Mouse (Mus musculus): ENCODE measurements around the gene Msl1.

The Msl1 gene

DNA sequence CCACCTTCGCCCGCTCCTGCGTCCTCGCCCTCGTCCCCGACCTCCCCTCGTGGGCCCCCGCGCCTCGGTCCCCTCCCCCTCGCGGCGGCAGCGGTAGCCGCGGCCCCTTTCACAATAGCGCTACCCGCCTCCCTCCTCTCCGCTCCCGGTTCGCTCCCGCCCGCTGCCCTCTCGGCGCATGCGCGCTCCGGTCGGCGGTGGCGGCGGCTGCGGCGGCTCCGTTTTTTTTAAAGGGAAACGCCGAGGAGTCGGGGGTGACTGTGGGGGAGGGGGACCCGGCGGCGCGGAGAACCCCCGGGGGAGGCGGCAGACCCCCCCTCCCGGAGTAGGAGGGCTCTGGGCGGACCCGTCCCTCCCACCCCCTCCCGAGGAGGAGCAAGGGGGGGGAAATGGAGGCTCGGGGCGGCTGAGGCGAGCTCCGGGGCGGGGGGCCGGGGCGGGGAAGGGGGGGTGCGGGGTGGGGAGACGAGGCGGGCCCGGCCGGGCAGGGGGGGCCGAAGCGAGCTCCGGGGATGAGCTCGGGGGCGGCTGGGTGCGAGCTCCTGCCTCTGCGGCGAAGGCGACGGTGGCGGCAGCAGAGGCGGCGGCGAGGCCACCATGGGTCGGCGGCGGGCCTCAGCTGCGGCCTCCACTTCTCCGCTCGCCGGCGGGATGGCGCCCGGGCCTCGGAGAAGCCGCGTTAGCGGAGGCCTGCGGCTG is at the start of gene Msl1:
Msl1 (plus strand) TSS at position 502 of the 699 bp plus-strand sequence.
- DNase-seq (ENCODE audit: low read depth in 2 of 2, low spot score in 2 of 2), result peak; percentile 61 to 73

DNA sequence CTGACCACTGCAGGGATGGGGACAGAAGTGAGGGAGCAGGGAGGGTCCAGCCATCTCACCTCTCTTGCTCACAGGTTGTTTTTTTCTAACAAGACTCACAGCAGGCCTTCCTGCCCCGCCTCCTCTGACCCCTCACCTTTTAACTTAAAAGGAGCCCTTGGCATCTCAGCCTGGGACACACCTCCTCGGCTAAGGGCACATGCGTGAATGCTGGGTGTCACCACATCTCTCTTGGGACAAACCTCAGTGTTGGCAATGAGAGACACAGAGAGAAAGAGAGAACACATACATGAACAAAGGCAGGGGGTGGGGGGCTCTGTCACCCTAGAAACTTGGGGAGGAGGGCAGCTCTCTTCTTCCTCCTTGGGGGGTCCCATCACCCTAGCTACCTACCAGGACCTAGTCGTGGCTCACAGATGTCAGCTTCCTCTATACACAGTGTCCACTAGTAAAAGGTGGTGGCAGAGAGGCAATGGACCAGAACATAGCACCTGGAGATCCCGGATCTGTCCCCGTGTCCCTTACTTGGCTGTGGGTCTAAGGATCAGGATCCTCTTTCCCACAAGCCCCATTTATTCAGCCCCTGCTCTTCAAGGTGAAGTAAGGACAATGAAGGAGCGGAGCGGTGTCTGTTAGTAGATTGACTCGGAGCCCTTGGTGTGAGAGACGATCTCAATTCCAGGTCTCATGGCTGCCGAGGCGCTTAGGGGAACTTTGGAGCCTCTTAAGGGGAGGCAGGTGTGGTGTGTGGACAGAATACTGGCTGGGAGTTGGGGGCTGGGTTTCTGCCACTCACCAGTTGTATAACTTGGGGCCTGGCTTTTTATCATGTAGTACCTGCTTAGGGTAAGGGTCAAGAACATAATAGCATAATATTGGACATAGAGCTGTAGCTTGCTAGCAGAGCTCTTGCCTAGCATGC is 49.1 kb upstream of the Msl1 start:
- DNase-seq (ENCODE audit: low read depth in 2 of 2, low spot score in 2 of 2), result no peak

DNA sequence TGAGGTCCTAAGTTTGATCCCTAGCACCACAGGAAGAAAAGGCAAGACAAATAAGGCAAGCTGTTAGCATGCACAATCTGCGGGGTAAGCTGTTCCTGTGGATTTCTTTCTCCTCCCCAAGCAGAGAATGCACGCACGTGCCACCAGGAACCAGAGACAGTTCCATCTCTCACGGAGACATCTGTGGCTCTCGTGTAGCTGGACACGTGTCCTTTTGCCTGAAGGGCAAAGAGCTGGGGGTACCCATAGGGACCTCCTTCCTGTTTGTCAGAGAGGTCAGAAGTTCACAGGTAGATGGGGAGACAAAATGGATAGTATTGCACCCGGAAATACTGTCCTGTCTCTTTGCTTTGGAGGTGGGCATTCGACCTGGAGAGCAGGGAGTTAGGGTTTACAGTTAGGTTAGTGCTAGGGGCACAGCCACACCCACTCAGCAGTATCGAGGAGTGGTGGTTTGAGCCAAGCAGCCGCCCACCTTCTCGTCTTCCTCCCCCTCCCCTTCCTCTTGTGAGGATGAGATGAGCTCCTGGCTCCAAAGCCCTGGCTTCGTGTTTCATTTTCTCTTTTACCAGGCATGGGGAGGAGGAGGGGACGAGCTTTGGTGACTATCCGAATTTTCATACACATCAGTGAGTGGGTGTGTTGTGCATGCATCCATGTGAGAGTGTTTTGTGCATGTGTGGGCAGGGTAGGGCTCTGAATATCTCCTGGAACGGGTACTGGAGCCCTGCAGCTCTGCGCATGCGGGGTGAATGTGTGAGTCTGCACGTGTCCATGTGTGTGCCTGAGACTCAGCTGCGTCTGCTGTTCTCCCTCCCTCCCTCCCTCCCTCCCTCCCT is 48.2 kb upstream of the Msl1 start:
- peak; percentile 41 to 63 for DNase-seq (ENCODE audit: low read depth in 2 of 2, low spot score in 2 of 2)

DNA sequence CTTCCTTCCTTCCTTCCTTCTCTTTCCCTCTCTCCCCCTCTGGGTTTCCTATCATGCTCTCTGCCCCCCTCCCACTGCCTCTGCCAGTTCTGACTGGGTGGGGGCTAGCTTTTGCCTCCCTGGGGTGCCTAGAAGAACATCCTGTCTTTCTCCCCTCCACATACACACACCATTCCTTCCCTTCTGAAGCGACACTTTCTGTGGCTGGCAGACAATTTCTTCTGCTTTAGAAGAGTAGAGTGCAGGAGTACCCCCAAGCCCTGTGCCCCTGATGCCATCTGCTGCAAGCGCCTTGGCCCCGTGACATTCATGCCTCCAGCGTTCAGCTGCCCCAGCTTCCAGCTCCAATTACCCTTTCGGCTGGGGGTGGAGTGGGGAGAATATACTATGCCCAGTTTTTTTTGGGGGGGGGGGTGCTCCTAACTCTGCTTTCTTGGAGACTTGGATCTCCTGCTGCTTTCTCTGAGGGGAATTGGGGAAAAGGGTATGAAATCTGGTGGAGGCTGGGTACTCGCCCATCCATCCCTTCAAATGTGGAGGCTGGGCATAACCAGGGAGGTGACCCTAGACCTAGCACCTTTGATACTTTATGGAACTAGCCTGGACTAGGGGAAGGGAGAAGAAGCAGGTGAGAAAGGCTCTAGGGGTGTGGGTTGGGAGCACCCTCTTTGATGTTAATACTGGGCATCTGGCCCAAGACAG is 47.4 kb upstream of the Msl1 start:
- peak in 1 of 2 experiments; percentile 11 for DNase-seq (ENCODE audit: low read depth in 2 of 2, low spot score in 2 of 2)

DNA sequence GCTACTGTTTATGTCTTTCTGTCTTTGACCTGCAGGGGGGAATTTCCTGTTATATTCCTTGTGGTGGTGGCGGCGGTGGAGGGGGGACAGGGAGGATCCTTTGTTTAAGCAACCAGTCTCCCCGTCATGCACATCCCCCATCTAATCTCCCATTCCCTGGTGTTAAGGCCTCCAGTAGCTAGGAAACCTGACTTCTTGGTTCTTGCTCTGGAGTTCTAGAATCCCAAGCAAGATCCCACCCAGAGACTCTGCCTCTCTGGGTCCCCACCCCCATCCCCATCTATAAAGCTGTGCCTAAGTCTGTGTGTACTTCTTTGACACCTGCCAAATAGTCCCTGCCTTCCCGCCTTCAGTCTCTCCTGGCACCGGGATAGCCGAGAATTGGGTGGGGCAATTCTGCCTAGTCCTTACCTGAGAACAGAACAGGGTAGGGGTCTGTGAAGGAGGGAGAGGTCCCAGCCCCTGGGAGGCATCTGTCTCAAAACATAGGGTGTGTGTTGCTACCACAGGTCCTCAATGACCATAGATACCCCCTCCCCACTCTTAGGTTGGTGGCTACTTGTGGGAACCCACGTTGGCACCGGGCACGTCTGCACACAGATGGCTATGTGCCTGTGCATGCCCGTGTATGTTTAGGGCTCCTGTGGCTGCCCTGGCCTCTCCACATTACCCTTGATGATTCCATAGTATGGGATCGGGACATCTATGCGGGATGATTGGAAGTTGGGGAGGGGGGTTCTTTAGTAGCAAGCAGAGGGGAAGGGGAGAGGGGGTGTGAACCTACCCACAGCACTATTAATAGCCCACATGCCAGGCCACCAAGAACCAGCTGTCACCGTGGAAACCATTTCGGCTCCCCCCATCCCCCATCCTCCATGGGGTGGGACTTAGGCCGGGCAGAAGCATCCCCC is 46.6 kb upstream of the Msl1 start:
- DNase-seq (ENCODE audit: low read depth in 2 of 2, low spot score in 2 of 2), result peak in 1 of 2 experiments; percentile 29

DNA sequence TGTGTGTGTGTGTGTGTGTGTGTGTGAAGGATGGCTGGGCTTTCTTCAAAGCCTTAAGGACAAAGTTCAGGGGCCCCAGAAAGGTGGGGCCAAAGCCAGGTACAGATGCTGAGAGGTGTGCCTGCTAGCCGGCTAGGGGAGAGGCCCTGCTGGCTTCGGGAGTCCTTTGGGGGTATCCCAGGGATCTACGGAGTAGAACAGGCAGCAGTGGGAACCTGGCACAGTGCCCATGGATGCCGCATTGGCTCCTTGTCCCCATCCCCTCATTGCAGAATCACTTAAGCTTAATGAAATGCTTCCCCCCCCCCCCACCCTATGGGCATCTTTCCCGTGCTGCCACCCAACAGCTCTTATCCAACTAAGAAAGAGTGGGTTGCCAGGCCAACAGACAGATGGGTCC is 45.6 kb upstream of the Msl1 start:
- DNase-seq (ENCODE audit: low read depth in 2 of 2, low spot score in 2 of 2), result no peak

DNA sequence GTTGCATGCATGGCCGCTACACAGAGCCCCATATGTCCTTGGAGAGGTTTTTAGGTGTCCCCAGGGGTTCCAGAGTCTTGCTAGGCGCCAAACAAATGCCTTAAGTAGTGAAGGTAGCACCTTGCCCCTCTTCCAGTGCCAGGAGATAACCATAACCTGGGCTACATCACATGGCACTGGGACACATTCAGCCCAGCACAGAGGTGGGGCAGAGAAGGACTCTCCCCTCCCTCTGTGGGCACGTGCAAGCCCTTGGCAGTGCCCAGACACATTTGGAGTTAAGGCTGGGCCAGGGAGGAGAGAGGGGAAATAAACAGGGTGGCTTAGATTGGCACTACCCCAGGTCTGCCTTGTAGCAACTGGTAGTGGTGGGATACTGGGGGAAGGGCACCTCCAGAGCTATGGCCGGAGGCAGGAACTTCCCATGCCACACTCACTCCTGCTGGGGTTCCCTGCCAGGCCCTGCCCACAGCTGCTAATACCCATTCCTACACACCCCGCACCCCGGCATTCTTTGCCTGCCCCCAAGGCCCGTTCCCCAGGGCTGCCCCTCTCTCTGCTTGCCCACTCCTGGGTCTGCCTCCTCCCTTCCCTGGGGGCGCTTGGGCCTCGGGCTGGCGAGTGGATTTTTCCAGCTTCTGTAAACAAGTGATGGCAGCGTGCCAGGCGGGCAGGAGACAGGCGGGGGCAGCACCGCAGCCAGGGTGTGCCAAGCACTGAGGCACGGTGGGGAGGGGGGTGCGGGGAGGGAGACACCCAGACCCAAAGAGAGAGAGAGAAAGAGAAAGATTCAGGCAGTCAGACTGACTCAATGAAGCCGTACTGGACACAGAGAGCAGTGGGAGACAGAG is 44.7 kb upstream of the Msl1 start:
- no peak for DNase-seq (ENCODE audit: low read depth in 2 of 2, low spot score in 2 of 2)

DNA sequence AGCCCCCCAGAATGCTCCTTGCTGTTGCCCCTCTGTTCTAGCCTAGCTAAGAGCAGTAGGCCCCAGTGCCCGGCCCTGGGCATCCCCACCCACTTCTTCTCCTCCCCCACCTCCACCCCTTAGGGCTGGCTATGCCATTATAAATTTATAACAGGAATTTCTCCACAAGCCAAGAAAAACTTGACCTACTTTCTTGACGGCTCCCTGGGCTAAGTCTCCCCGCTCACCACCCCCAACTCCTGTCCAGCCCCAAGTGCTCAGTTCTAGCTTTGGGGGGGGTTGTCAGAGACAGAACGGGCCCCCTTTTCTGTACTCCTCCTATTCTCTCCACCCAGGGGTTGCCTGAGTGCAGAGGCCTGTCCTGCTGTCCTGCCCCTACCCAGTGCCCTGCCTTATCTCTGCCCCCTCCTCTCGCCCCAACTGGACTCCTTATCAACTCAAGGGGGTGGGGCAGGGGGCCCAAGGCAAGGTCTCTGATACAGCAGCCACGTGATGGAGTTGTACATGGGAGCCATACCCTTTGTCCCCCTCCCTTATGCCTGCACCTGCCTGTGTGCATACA is 44.0 kb upstream of the Msl1 start:
- DNase-seq (ENCODE audit: low read depth in 2 of 2, low spot score in 2 of 2), result no peak

DNA sequence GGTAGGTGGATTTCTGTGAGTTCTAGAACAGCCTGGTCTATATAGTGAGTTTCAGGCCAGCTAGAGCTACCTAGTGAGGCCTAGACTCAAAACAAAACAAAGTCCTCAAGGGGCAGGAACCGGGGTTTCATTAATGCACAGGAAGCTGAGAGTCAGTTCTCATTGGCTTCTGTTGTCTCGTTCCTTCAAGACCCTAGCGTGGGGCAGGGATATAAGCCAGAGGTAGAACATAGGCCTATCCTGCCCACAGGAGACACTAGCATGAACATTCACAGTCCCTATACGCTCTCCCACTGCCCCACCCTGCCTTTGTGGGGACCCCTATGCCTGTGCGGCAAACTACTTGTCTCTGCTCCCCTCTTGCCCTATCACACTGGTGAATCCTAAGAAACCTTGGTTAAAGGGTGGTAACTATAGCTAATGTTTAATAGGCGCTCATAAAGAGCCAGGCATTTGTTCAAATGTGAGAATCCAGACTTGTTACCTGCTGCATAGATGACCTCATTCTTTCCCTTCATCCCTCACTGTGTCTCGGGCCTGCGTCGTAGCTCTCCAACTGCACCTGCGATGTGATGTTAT is 42.7 kb upstream of the Msl1 start:
- DNase-seq (ENCODE audit: low read depth in 2 of 2, low spot score in 2 of 2), result no peak

DNA sequence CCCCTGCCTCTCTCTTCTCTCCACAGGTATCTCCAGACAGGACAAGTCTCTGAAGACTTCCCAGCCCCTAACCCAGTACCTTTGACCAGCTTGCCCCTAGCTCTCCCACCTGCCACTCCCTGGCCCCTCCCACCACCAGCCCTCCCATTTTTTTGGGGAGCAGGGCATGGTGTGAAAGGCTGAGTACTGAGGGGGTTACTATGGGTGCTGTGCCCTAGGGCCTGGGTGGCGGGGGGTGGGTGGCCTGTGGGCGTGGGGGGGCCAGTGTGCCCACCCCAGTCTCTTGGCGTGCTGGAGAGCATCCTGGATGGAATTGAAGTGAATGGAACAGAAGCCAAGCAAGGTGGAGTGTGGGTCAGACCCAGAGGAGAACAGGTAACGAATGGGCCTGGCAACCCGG is 42.1 kb upstream of the Msl1 start:
- DNase-seq (ENCODE audit: low read depth in 2 of 2, low spot score in 2 of 2), result no peak

DNA sequence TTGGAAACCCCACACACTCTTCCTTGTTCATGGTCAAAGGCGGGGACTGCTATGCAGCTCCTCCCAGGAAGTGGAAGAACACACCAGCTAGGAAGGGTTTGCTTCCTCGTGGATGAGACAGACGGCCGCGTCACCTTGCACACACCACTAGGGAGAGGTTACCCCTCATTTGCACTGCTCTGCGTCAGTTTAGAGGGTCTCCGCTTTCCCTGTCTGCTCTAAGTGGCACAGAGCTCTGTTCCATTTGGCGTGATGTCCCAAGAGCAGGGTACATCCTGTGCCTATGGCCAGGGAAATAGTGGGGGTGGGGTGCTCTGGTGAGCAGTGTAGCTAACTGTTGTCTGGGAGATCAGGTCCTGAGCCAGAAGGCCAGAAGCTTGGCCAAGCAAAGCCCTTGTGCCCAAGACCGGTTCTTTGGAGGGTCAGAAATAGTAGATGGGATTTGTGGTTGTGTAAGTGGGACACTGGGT is 41.1 kb upstream of the Msl1 start:
- DNase-seq (ENCODE audit: low read depth in 2 of 2, low spot score in 2 of 2), result no peak

DNA sequence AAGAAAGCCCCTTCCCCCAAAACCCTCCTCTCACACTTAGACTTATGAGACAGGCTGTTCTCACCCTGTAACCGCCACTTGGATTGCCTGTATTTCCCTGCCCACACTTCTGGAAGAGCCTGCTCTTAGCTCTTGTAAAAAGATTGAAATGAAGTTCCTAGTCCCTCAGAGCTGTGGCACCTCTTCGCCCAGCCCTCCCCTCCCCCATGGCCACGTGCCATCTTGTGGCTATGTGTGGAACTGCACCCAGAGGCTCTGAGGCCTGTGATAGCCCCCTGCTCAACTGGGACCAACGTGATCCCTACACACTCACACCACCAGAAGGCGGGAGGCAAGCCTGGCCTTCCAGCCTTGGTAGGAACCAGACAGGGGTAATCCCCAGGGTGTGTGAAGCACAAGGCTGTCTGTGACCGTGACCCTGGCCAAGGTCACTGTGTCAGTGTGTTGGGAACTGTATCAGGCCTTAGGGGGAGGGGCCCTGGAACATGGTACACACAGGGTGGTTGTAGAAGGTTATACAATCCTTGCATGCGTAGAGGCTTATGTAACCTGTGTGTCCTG is 40.6 kb upstream of the Msl1 start:
- DNase-seq (ENCODE audit: low read depth in 2 of 2, low spot score in 2 of 2), result peak; percentile 71 to 76

DNA sequence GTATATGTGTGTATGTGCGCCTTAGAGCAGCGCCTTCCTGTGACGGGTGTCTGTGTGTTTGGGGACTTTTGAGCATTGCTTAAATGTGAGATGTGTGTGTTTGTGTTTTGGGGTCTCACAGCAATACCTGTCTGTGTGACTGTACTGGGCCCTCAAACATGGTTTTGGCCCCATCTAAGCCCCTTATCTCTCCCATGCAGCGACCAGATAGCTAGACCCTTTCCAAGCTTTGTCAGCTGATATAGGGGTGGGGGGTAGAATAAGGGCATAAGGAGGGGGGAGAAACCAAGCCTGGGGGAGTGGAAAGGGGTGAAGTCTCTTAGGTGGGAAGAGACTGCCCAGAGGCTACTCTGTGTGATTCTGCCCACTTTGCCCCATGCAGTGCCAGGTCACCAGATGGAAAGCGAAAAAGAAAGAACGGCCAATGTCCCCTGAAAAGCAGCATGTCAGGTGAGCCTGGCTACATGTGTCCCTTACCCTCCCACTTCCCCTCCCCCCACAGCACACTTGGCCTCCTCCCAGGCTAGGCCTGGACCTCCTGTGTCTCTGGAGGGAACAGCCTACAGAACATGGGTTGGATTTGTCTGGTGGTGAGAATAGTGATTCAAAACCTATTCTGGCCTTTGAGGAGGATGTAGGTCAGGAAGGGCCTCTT is 39.5 kb upstream of the Msl1 start:
- no peak for DNase-seq (ENCODE audit: low read depth in 2 of 2, low spot score in 2 of 2)

DNA sequence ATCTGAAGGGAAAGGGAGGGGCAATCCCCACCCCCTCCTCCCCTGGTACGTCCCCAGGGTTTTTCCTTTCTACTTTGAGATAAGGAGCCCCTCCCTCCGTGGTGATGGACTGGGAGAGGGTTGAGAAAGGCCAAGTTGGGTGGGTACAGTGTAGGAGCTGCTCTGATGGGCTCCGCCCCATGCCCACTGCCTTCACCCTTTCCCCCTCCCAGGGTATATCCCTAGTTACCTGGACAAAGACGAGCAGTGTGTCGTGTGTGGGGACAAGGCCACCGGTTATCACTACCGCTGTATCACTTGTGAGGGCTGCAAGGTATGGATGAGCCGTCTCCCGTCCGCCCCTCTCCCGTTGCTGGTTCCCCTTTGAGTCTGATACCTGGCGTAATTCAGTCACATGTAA is 38.6 kb upstream of the Msl1 start:
- no peak for DNase-seq (ENCODE audit: low read depth in 2 of 2, low spot score in 2 of 2)

DNA sequence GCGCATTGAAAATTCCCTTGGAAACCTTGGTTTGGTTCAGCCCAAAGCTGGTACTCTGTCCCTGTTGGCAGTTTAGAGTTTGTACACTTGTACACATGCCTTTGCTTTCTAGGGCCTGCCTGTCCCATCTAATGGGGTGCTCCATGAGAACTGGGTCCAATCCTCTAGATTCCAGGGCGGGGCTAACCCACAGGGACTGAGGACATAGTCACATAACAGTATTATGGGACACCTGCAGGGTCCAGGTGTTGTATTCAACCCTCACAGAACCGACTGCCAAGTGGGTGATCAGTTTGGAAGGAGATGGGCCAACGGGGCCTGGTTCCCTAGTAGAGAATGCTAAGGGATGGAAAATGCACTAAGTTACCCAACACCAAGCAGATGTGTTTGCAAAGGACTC is 33.4 kb upstream of the Msl1 start:
- DNase-seq (ENCODE audit: low read depth in 2 of 2, low spot score in 2 of 2), result no peak

DNA sequence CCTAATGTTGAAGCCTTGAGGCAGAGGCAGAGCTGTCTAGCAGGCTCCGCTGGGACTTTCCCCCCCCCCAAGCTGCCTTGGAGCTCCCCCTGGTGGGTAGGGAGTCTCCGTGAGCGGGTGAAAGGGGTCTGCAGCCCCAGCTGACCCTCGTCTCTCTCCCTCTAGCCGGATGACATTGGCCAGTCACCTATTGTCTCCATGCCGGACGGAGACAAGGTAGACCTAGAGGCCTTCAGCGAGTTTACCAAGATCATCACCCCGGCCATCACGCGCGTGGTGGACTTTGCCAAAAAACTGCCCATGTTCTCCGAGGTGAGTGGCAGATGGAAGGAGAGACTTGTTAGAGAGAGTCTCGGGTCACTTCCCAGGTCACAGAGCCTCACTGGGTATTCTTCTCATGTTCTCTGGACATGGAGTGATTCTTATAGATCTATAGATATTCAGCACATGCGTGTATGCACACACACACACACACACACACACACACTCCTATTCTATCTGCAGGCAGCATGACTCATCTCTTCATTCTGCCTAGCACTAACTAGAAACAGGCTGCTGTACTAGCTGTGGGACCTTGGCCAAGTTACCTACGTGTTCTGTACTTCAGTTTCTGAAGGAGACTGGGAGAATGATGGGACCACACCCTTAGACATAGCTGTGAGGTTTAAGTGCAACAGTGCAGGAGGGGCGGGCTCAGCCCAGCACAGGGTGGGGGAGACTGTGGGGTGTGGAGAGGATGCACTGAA is 32.4 kb upstream of the Msl1 start:
- DNase-seq (ENCODE audit: low read depth in 2 of 2, low spot score in 2 of 2), result no peak

DNA sequence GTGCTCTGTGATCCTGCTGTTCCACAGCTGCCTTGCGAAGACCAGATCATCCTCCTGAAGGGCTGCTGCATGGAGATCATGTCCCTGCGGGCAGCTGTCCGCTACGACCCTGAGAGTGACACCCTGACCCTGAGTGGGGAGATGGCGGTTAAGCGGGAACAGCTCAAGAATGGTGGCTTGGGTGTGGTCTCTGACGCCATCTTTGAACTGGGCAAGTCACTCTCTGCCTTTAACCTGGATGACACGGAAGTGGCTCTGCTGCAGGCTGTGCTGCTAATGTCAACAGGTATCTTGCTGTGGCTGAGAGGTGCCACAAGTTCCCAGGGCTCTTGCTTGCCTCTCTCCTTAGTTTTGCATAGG is 31.8 kb upstream of the Msl1 start:
- no peak for DNase-seq (ENCODE audit: low read depth in 2 of 2, low spot score in 2 of 2)
